Mouse (Mus musculus): Measurements from ENCODE around the gene Trip13. TPM values are rescaled to one million over a fixed set of nuclear protein-coding genes. Genes with fewer than 3 reads are reported as not detected.

Gene Trip13
- polyA plus RNA-seq, 1 experiment from 2014 or later, result 29.4 TPM

GRCm38 (mm10) chr13:73907136-73907535 is 30.4 kb downstream of the Trip13 start:
- 79% methylated on average over 5 of the region's 5 CpGs for WGBS
- H3K4me2 ChIP-seq (ENCODE audit: low read depth, low read length), result no peak overlapping the region

GRCm38 (mm10) chr13:73897561-73897960 is 40.0 kb downstream of the Trip13 start:
- H3K9me3 ChIP-seq (replicated peaks; ENCODE audit: control insufficient read depth, low read length), result no peaks in the 10 kb centered on the region
- WGBS, result 61% methylated on average over 3 of the region's 3 CpGs

More at GRCm38 (mm10) chr13:73907136-73907535, 30.4 kb downstream of the Trip13 start:
- Histone ChIP-seq H3K9me3 (replicated peaks; ENCODE audit: control insufficient read depth, low read length) (no peaks in the 10 kb centered on the region), H3K36me3 (ENCODE audit: control insufficient read depth, insufficient read depth, low read length) (no peaks in the 10 kb centered on the region), H3K27me3 (ENCODE audit: control insufficient read depth, insufficient read depth, low read length) (no peaks in the 10 kb centered on the region), H3K4me1 (ENCODE audit: control insufficient read depth, insufficient read depth, low read length) (no peaks in the 10 kb centered on the region), H3K4me3 (replicated peaks; ENCODE audit: low read length) (no peak overlapping the region), H3K9ac (ENCODE audit: low read length) (no peak overlapping the region), H3K27ac (ENCODE audit: low read length) (no peak overlapping the region)
- ATAC-seq (ENCODE audit: insufficient read depth, low FRiP score), result no peak

GRCm38 (mm10) chr13:73892493-73893178 is 44.9 kb downstream of the Trip13 start:
- Histone ChIP-seq H3K36me3 (ENCODE audit: control insufficient read depth, insufficient read depth, low read length) (no peaks in the 10 kb centered on the region), H3K4me1 (ENCODE audit: control insufficient read depth, insufficient read depth, low read length) (peaks cover 13% of the 10 kb centered on the region), H3K4me2 (ENCODE audit: low read depth, low read length) (no peak overlapping the region), H3K9me3 (replicated peaks; ENCODE audit: control insufficient read depth, low read length) (no peaks in the 10 kb centered on the region), H3K4me3 (replicated peaks; ENCODE audit: low read length) (no peak overlapping the region), H3K9ac (ENCODE audit: low read length) (0 out of 2 replicates have a peak overlapping the region, but pooled peaks have one; percentile 21), H3K27me3 (ENCODE audit: control insufficient read depth, insufficient read depth, low read length) (no peaks in the 10 kb centered on the region), H3K27ac (ENCODE audit: low read length) (peak overlapping the region; percentile 60)
- ATAC-seq (ENCODE audit: insufficient read depth, low FRiP score), result peak; percentile 71
- 38% methylated on average over 6 of the region's 6 CpGs for WGBS

More at GRCm38 (mm10) chr13:73897561-73897960, 40.0 kb downstream of the Trip13 start:
- no peak overlapping the region for H3K27ac ChIP-seq (ENCODE audit: low read length)
- no peak overlapping the region for H3K4me3 ChIP-seq (replicated peaks; ENCODE audit: low read length)
- H3K4me2 ChIP-seq (ENCODE audit: low read depth, low read length), result no peak overlapping the region
- no peaks in the 10 kb centered on the region for H3K27me3 ChIP-seq (ENCODE audit: control insufficient read depth, insufficient read depth, low read length)
- ATAC-seq (ENCODE audit: insufficient read depth, low FRiP score), result no peak
- no peak overlapping the region for H3K9ac ChIP-seq (ENCODE audit: low read length)
- peaks cover 4% of the 10 kb centered on the region for H3K4me1 ChIP-seq (ENCODE audit: control insufficient read depth, insufficient read depth, low read length)
- H3K36me3 ChIP-seq (ENCODE audit: control insufficient read depth, insufficient read depth, low read length), result no peaks in the 10 kb centered on the region

- H3K27ac ChIP-seq (ENCODE audit: low read length), result peak overlapping the region; percentile 4; the same call in 1 of the 2 replicates
- H3K4me1 ChIP-seq (ENCODE audit: control insufficient read depth, insufficient read depth, low read length), result peaks cover 7% of the 10 kb centered on the region
- no peaks in the 10 kb centered on the region for H3K36me3 ChIP-seq (ENCODE audit: control insufficient read depth, insufficient read depth, low read length)
- H3K4me3 ChIP-seq (replicated peaks; ENCODE audit: low read length), result no peak overlapping the region
- no peak overlapping the region for H3K9ac ChIP-seq (ENCODE audit: low read length)
- WGBS, result 39% methylated on average over 4 of the region's 4 CpGs
- no peaks in the 10 kb centered on the region for H3K9me3 ChIP-seq (replicated peaks; ENCODE audit: control insufficient read depth, low read length)
- H3K4me2 ChIP-seq (ENCODE audit: low read depth, low read length), result no peak overlapping the region
- peak; percentile 85; the same call in 1 of the 2 replicates for ATAC-seq (ENCODE audit: insufficient read depth, low FRiP score)
- H3K27me3 ChIP-seq (ENCODE audit: control insufficient read depth, insufficient read depth, low read length), result no peaks in the 10 kb centered on the region
Measured at GRCm38 (mm10) chr13:73887415-73887874, 50.1 kb downstream of the Trip13 start.

GRCm38 (mm10) chr13:73886601-73887000 is 51.0 kb downstream of the Trip13 start:
- H3K9ac ChIP-seq (ENCODE audit: low read length), result no peak overlapping the region
- H3K27ac ChIP-seq (ENCODE audit: low read length), result no peak overlapping the region
- H3K4me3 ChIP-seq (replicated peaks; ENCODE audit: low read length), result no peak overlapping the region
- H3K4me1 ChIP-seq (ENCODE audit: control insufficient read depth, insufficient read depth, low read length), result no peaks in the 10 kb centered on the region
- no peaks in the 10 kb centered on the region for H3K27me3 ChIP-seq (ENCODE audit: control insufficient read depth, insufficient read depth, low read length)
- H3K36me3 ChIP-seq (ENCODE audit: control insufficient read depth, insufficient read depth, low read length), result no peaks in the 10 kb centered on the region
- no peak for ATAC-seq (ENCODE audit: insufficient read depth, low FRiP score)
- H3K4me2 ChIP-seq (ENCODE audit: low read depth, low read length), result no peak overlapping the region
- H3K9me3 ChIP-seq (replicated peaks; ENCODE audit: control insufficient read depth, low read length), result no peaks in the 10 kb centered on the region
- 74% methylated on average over 5 of the region's 5 CpGs for WGBS

- H3K27ac ChIP-seq (ENCODE audit: low read length), result no peak overlapping the region
- no peak overlapping the region for H3K4me3 ChIP-seq (replicated peaks; ENCODE audit: low read length)
- ATAC-seq (ENCODE audit: insufficient read depth, low FRiP score), result no peak
- no peak overlapping the region for H3K4me2 ChIP-seq (ENCODE audit: low read depth, low read length)
- WGBS, result 70% methylated on average over 4 of the region's 4 CpGs
- H3K36me3 ChIP-seq (ENCODE audit: control insufficient read depth, insufficient read depth, low read length), result no peaks in the 10 kb centered on the region
- H3K9ac ChIP-seq (ENCODE audit: low read length), result no peak overlapping the region
- no peaks in the 10 kb centered on the region for H3K4me1 ChIP-seq (ENCODE audit: control insufficient read depth, insufficient read depth, low read length)
- no peaks in the 10 kb centered on the region for H3K9me3 ChIP-seq (replicated peaks; ENCODE audit: control insufficient read depth, low read length)
- H3K27me3 ChIP-seq (ENCODE audit: control insufficient read depth, insufficient read depth, low read length), result no peaks in the 10 kb centered on the region
Measured at GRCm38 (mm10) chr13:73886066-73886465, 51.5 kb downstream of the Trip13 start.

- Histone ChIP-seq H3K9ac (ENCODE audit: low read length) (no peak overlapping the region), H3K4me1 (ENCODE audit: control insufficient read depth, insufficient read depth, low read length) (no peaks in the 10 kb centered on the region), H3K27ac (ENCODE audit: low read length) (no peak overlapping the region), H3K4me2 (ENCODE audit: low read depth, low read length) (no peak overlapping the region), H3K36me3 (ENCODE audit: control insufficient read depth, insufficient read depth, low read length) (no peaks in the 10 kb centered on the region), H3K27me3 (ENCODE audit: control insufficient read depth, insufficient read depth, low read length) (no peaks in the 10 kb centered on the region), H3K9me3 (replicated peaks; ENCODE audit: control insufficient read depth, low read length) (no peaks in the 10 kb centered on the region), H3K4me3 (replicated peaks; ENCODE audit: low read length) (no peak overlapping the region)
- 69% methylated on average over 4 of the region's 4 CpGs for WGBS
- no peak for ATAC-seq (ENCODE audit: insufficient read depth, low FRiP score)
Measured at GRCm38 (mm10) chr13:73885656-73886055, 51.9 kb downstream of the Trip13 start.

GRCm38 (mm10) chr13:73881347-73881746 is 56.2 kb downstream of the Trip13 start:
- Histone ChIP-seq H3K36me3 (ENCODE audit: control insufficient read depth, insufficient read depth, low read length) (no peaks in the 10 kb centered on the region), H3K9ac (ENCODE audit: low read length) (no peak overlapping the region), H3K4me2 (ENCODE audit: low read depth, low read length) (no peak overlapping the region), H3K9me3 (replicated peaks; ENCODE audit: control insufficient read depth, low read length) (peaks cover 6% of the 10 kb centered on the region; the same call in 1 of the 2 replicates), H3K4me3 (replicated peaks; ENCODE audit: low read length) (no peak overlapping the region), H3K27ac (ENCODE audit: low read length) (no peak overlapping the region), H3K27me3 (ENCODE audit: control insufficient read depth, insufficient read depth, low read length) (no peaks in the 10 kb centered on the region), H3K4me1 (ENCODE audit: control insufficient read depth, insufficient read depth, low read length) (no peaks in the 10 kb centered on the region)
- 62% methylated on average over 8 of the region's 8 CpGs for WGBS
- no peak for ATAC-seq (ENCODE audit: insufficient read depth, low FRiP score)

- H3K4me1 ChIP-seq (ENCODE audit: control insufficient read depth, insufficient read depth, low read length), result no peaks in the 10 kb centered on the region
- H3K9ac ChIP-seq (ENCODE audit: low read length), result no peak overlapping the region
- H3K4me3 ChIP-seq (replicated peaks; ENCODE audit: low read length), result no peak overlapping the region
- ATAC-seq (ENCODE audit: insufficient read depth, low FRiP score), result no peak
- no peaks in the 10 kb centered on the region for H3K27me3 ChIP-seq (ENCODE audit: control insufficient read depth, insufficient read depth, low read length)
- H3K27ac ChIP-seq (ENCODE audit: low read length), result no peak overlapping the region
- WGBS, result 85% methylated on average over 5 of the region's 5 CpGs
- no peak overlapping the region for H3K4me2 ChIP-seq (ENCODE audit: low read depth, low read length)
- H3K36me3 ChIP-seq (ENCODE audit: control insufficient read depth, insufficient read depth, low read length), result no peaks in the 10 kb centered on the region
- peaks cover 6% of the 10 kb centered on the region; the same call in 1 of the 2 replicates for H3K9me3 ChIP-seq (replicated peaks; ENCODE audit: control insufficient read depth, low read length)
Measured at GRCm38 (mm10) chr13:73879824-73880223, 57.8 kb downstream of the Trip13 start.

All from stomach, embryonic 16.5 days (tissue).